Mouse (Mus musculus) MEL (cell line): Measurements from ENCODE around the gene Ccdc105. TPM values are rescaled to one million over a fixed set of nuclear protein-coding genes. Genes with fewer than 3 reads are reported as not detected.

Experiments
- DNase-seq: peaks from one replicate; pipeline ENCODE4 v3.0.0; 2011; ENCODE audit warnings: low read depth, low spot score
- H3K27ac ChIP-seq: 2 replicates; pipeline ENCODE4 v1.5.1; 2012; ENCODE audit warnings: low read depth, mild to moderate bottlenecking, control low read depth, low read length, moderate library complexity; ENCODE audit not compliant: control insufficient read depth
- H3K27me3 ChIP-seq, 2 experiments: fragments of 150-350 bp in 1 of 2; sonication (generic) in 1 of 2; 2 replicates each; pipeline ENCODE4 v1.6.1; 2012; ENCODE audit warnings: low read length in 2 of 2, mild to moderate bottlenecking in 2 of 2, improper control_type of control experiment in 1 of 2, moderate library complexity in 1 of 2; ENCODE audit not compliant: insufficient read depth in 2 of 2, control insufficient read depth in 1 of 2
- H3K36me3 ChIP-seq, 2 experiments: 2 replicates each; pipeline ENCODE4 v1.6.1; 2012 to 2014; ENCODE audit warnings: low read length in 2 of 2, improper control_type of control experiment in 1 of 2, inconsistent platforms in 1 of 2, mild to moderate bottlenecking in 1 of 2; ENCODE audit not compliant: insufficient read depth in 2 of 2, control insufficient read depth in 1 of 2
- H3K4me1 ChIP-seq, 2 experiments: fragments of 150-350 bp in 1 of 2; sonication (generic) in 1 of 2; 2 replicates each; pipeline ENCODE4 v1.6.1; 2012; ENCODE audit warnings: low read length in 2 of 2, improper control_type of control experiment in 1 of 2, mild to moderate bottlenecking in 1 of 2; ENCODE audit not compliant: insufficient read depth in 2 of 2, control insufficient read depth in 1 of 2
- H3K4me3 ChIP-seq, 2 experiments: fragments of 150-350 bp in 1 of 2; sonication (generic) in 1 of 2; 2 replicates each; pipeline ENCODE4 v1.5.1; 2012; ENCODE audit warnings: low read depth in 2 of 2, low read length in 2 of 2, mild to moderate bottlenecking in 2 of 2, moderate library complexity in 2 of 2, control low read depth in 1 of 2, improper control_type of control experiment in 1 of 2; ENCODE audit not compliant: control insufficient read depth in 1 of 2, insufficient read depth in 1 of 2
- H3K79me2 ChIP-seq: 2 replicates; pipeline ENCODE4 v1.6.1; 2012; ENCODE audit warnings: mild to moderate bottlenecking, low read length, moderate library complexity; ENCODE audit not compliant: control insufficient read depth, poor library complexity, insufficient read depth
- H3K9ac ChIP-seq: 2 replicates; pipeline ENCODE4 v1.6.1; 2012; ENCODE audit warnings: low read depth, mild to moderate bottlenecking, control low read depth, low read length, moderate library complexity; ENCODE audit not compliant: control insufficient read depth, poor library complexity, severe bottlenecking
- H3K9me3 ChIP-seq: fragments of 150-350 bp; sonication (generic); replicated peaks from 2 replicates; pipeline ENCODE4 v1.6.1; 2012; ENCODE audit warnings: mild to moderate bottlenecking, low read length, improper control_type of control experiment, moderate library complexity; ENCODE audit not compliant: insufficient read depth
- BHLHE40 ChIP-seq: IDR thresholded peaks from 2 replicates; pipeline ENCODE4 v1.6.1; 2012; ENCODE audit warnings: low read depth, mild to moderate bottlenecking, inconsistent platforms, low read length, improper control_type of control experiment, borderline replicate concordance
- CHD1 ChIP-seq: IDR thresholded peaks from 2 replicates; pipeline ENCODE4 v1.6.1; 2012; ENCODE audit warnings: low read depth, mild to moderate bottlenecking, inconsistent platforms, low read length, improper control_type of control experiment
- CHD2 ChIP-seq: IDR thresholded peaks from 2 replicates; pipeline ENCODE4 v1.6.1; 2011; ENCODE audit warnings: low read length, improper control_type of control experiment
- CTCF ChIP-seq, 3 experiments: IDR thresholded peaks in 2 of 3; conservative IDR thresholded peaks in 1 of 3; 2 replicates each; pipeline ENCODE4 v1.5.1; 2011 to 2012; ENCODE audit warnings: low read length in 3 of 3, low read depth in 2 of 3, mild to moderate bottlenecking in 2 of 3, improper control_type of control experiment in 1 of 3, inconsistent platforms in 1 of 3, mixed read lengths in 1 of 3, moderate library complexity in 1 of 3; ENCODE audit not compliant: control insufficient read depth in 1 of 3, insufficient read depth in 1 of 3, poor library complexity in 1 of 3, severe bottlenecking in 1 of 3
- E2F4 ChIP-seq: IDR thresholded peaks from 2 replicates; pipeline ENCODE4 v1.6.1; 2011; ENCODE audit warnings: low read depth, low read length, improper control_type of control experiment, borderline replicate concordance
- ETS1 ChIP-seq: IDR thresholded peaks from 2 replicates; pipeline ENCODE4 v1.6.1; 2012; ENCODE audit warnings: low read depth, mild to moderate bottlenecking, inconsistent platforms, low read length, improper control_type of control experiment, moderate library complexity
- GATA1 ChIP-seq: IDR thresholded peaks from 2 replicates; pipeline ENCODE4 v1.6.1; 2011; ENCODE audit warnings: low read depth, low read length, improper control_type of control experiment
- HCFC1 ChIP-seq: IDR thresholded peaks from 2 replicates; pipeline ENCODE4 v1.6.1; 2012; ENCODE audit warnings: low read depth, mild to moderate bottlenecking, inconsistent platforms, low read length, improper control_type of control experiment, moderate library complexity
- JUND ChIP-seq: IDR thresholded peaks from 2 replicates; pipeline ENCODE4 v1.6.1; 2011; ENCODE audit warnings: low read depth, mild to moderate bottlenecking, improper control_type of control experiment, low read length
- KAT2A ChIP-seq: conservative IDR thresholded peaks from 2 replicates; pipeline ENCODE4 v1.6.1; 2012; ENCODE audit warnings: low read depth, low read length, improper control_type of control experiment, inconsistent platforms
- MAFK ChIP-seq: IDR thresholded peaks from 2 replicates; pipeline ENCODE4 v1.6.1; 2011; ENCODE audit warnings: low read depth, mild to moderate bottlenecking, low read length, improper control_type of control experiment, borderline replicate concordance
- MAZ ChIP-seq: IDR thresholded peaks from 2 replicates; pipeline ENCODE4 v1.6.1; 2012; ENCODE audit warnings: low read depth, mild to moderate bottlenecking, inconsistent platforms, low read length, improper control_type of control experiment
- MXI1 ChIP-seq: IDR thresholded peaks from 2 replicates; pipeline ENCODE4 v1.6.1; 2011; ENCODE audit warnings: mild to moderate bottlenecking, low read depth, low read length, improper control_type of control experiment
- MYB ChIP-seq: IDR thresholded peaks from 2 replicates; pipeline ENCODE4 v1.6.1; 2011; ENCODE audit warnings: mild to moderate bottlenecking, low read depth, low read length, improper control_type of control experiment
- MYC ChIP-seq: IDR thresholded peaks from 2 replicates; pipeline ENCODE4 v1.6.1; 2011; ENCODE audit warnings: low read depth, mild to moderate bottlenecking, low read length, improper control_type of control experiment, moderate library complexity
- NELFE ChIP-seq: IDR thresholded peaks from 2 replicates; pipeline ENCODE4 v1.6.1; 2011; ENCODE audit warnings: low read depth, low read length, improper control_type of control experiment
- NRF1 ChIP-seq: IDR thresholded peaks from 2 replicates; pipeline ENCODE4 v1.6.1; 2014; ENCODE audit warnings: low read depth, mild to moderate bottlenecking, inconsistent platforms, low read length, improper control_type of control experiment, moderate library complexity; ENCODE audit not compliant: poor library complexity, insufficient read depth, severe bottlenecking
- RAD21 ChIP-seq: IDR thresholded peaks from 2 replicates; pipeline ENCODE4 v1.6.1; 2011; ENCODE audit warnings: mild to moderate bottlenecking, low read depth, low read length, improper control_type of control experiment
- SIN3A ChIP-seq: IDR thresholded peaks from 2 replicates; pipeline ENCODE4 v1.6.1; 2012; ENCODE audit warnings: low read length, improper control_type of control experiment, inconsistent platforms
- TBP ChIP-seq: IDR thresholded peaks from 2 replicates; pipeline ENCODE4 v1.8.0; 2011; ENCODE audit warnings: low read depth, low read length, improper control_type of control experiment
- TCF12 ChIP-seq: IDR thresholded peaks from 2 replicates; pipeline ENCODE4 v1.6.1; 2014; ENCODE audit warnings: low read depth, mild to moderate bottlenecking, inconsistent platforms, low read length, improper control_type of control experiment, moderate library complexity
- USF1 ChIP-seq: IDR thresholded peaks from 2 replicates; pipeline ENCODE4 v1.6.1; 2014; ENCODE audit warnings: low read depth, mild to moderate bottlenecking, inconsistent platforms, low read length, improper control_type of control experiment, moderate library complexity
- USF2 ChIP-seq, 2 experiments: IDR thresholded peaks; 2 replicates each; pipeline ENCODE4 v1.6.1; 2011 to 2012; ENCODE audit warnings: improper control_type of control experiment in 2 of 2, low read length in 2 of 2, borderline replicate concordance in 1 of 2, inconsistent platforms in 1 of 2, low read depth in 1 of 2, mild to moderate bottlenecking in 1 of 2; ENCODE audit not compliant: insufficient read depth in 1 of 2
- ZKSCAN1 ChIP-seq: IDR thresholded peaks from 2 replicates; pipeline ENCODE4 v1.6.1; 2012; ENCODE audit warnings: low read depth, mild to moderate bottlenecking, inconsistent platforms, low read length, improper control_type of control experiment, moderate library complexity
- ZMIZ1 ChIP-seq: IDR thresholded peaks from 2 replicates; pipeline ENCODE4 v1.6.1; 2012; ENCODE audit warnings: low read depth, mild to moderate bottlenecking, inconsistent platforms, low read length, improper control_type of control experiment, moderate library complexity
- ZNF384 ChIP-seq: IDR thresholded peaks from 2 replicates; pipeline ENCODE4 v1.6.1; 2012; ENCODE audit warnings: low read depth, mild to moderate bottlenecking, inconsistent platforms, low read length, improper control_type of control experiment
- polyA plus RNA-seq, 2 experiments: library from polyadenylated mRNA; stranded (reverse) in 1 of 2; unstranded in 1 of 2; fragments of >175 nt in 1 of 2; fragments of >200 nt in 1 of 2; gene quantifications; 2 replicates each; pipeline versions ENCODE4 v1.2.1 to v1.2.4; 2012; ENCODE audit warnings: low replicate concordance in 2 of 2, low read depth in 1 of 2; ENCODE audit not compliant: insufficient read length in 2 of 2, insufficient read depth in 1 of 2, missing spikeins in 1 of 2
- total RNA-seq: library from RNA; depleted of rRNA; stranded (reverse); fragments of 300-350 nt; gene quantifications from 2 replicates; pipeline ENCODE4 v1.2.3, GENCODE M21; 2012

Gene Ccdc105
- total and polyA plus RNA-seq, 3 experiments = not detected

GRCm38 (mm10) chr10:78715156-78715555 is 37.7 kb downstream of the Ccdc105 start:
- no peaks in the 10 kb centered on the region for H3K9me3 ChIP-seq
- TF ChIP-seq KAT2A (no peak), TCF12 (no peak), SIN3A (no peak), MYB (no peak), JUND (no peak), MAZ (no peak), MYC (no peak), BHLHE40 (no peak), USF1 (no peak), MAFK (no peak), ZNF384 (no peak), ZMIZ1 (no peak), CTCF (IDR thresholded peaks at IDR 0.05 in 2 of 3, conservative IDR thresholded peaks at IDR 0.05 in 1 of 3; ENCODE audit: control insufficient read depth in 1 of 3, insufficient read depth in 1 of 3, low read depth in 2 of 3, low read length in 3 of 3, poor library complexity in 1 of 3, severe bottlenecking in 1 of 3) (no peak)
- TF ChIP-seq, all 39 proteins: peak for 0
- Histone ChIP-seq H3K79me2 (no peaks in the 10 kb centered on the region), H3K27ac (no peak overlapping the region), H3K9ac (no peak overlapping the region), H3K4me3 (no peak overlapping the region), H3K36me3 (no peaks in the 10 kb centered on the region), H3K4me1 (no peaks in the 10 kb centered on the region), H3K27me3 (no peaks in the 10 kb centered on the region)
- DNase-seq = no peak

- H3K9me3 ChIP-seq = no peaks in the 10 kb centered on the region
- no peak for DNase-seq
- H3K4me1 ChIP-seq = no peaks in the 10 kb centered on the region
- H3K27me3 ChIP-seq = no peaks in the 10 kb centered on the region
- no peaks in the 10 kb centered on the region for H3K36me3 ChIP-seq
- H3K27ac ChIP-seq = no peak overlapping the region
- no peak for TF ChIP-seq CHD2
- TF ChIP-seq RAD21 = no peak
- TF ChIP-seq NRF1 = no peak
- no peak overlapping the region for H3K4me3 ChIP-seq
- H3K79me2 ChIP-seq = no peaks in the 10 kb centered on the region
- H3K9ac ChIP-seq = no peak overlapping the region
These were observed 38.7 kb downstream of the Ccdc105 start for GRCm38 (mm10) chr10:78714129-78714528.

GRCm38 (mm10) chr10:78710706-78711105 is 42.2 kb downstream of the Ccdc105 start:
- no peak for DNase-seq
- Histone ChIP-seq H3K9me3 (no peaks in the 10 kb centered on the region), H3K36me3 (no peaks in the 10 kb centered on the region), H3K9ac (no peak overlapping the region), H3K79me2 (no peaks in the 10 kb centered on the region), H3K27ac (no peak overlapping the region), H3K4me3 (no peak overlapping the region), H3K4me1 (no peaks in the 10 kb centered on the region), H3K27me3 (no peaks in the 10 kb centered on the region)
- TF ChIP-seq TBP (no peak), NELFE (no peak), E2F4 (no peak), ZKSCAN1 (no peak), USF2 (IDR thresholded peaks at IDR 0.05; ENCODE audit: borderline replicate concordance in 1 of 2, insufficient read depth in 1 of 2, low read depth in 1 of 2, low read length in 2 of 2) (no peak), SIN3A (no peak), TCF12 (no peak), MXI1 (no peak), CHD1 (no peak), HCFC1 (no peak), ETS1 (no peak), GATA1 (no peak), MAZ (no peak), USF1 (no peak)
